Mouse (Mus musculus) G1E (cell line): ENCODE results near the gene Hdhd3. TPM values are rescaled to one million over a fixed set of nuclear protein-coding genes. Genes with fewer than 3 reads are reported as not detected.

Experiments used
- ATAC-seq: 2 replicates; pipeline ENCODE4 v1.8.0; 2016; ENCODE audit warnings: mild to moderate bottlenecking; ENCODE audit not compliant: insufficient number of reproducible peaks, poor library complexity, low FRiP score, severe bottlenecking; ENCODE audit errors: extremely low read depth
- DNase-seq: peaks from one replicate; pipeline ENCODE4 v3.0.0; 2012; ENCODE audit warnings: low spot score
- H3K27me3 ChIP-seq: 2 replicates; pipeline ENCODE4 v1.6.1; 2012; ENCODE audit warnings: mild to moderate bottlenecking, low read length, inconsistent platforms; ENCODE audit not compliant: insufficient read depth
- H3K36me3 ChIP-seq: replicated peaks from 2 replicates; pipeline ENCODE3; 2012; ENCODE audit warnings: mild to moderate bottlenecking, inconsistent platforms
- H3K4me1 ChIP-seq: 2 replicates; pipeline ENCODE4 v1.6.1; 2012; ENCODE audit warnings: low read depth, low read length, inconsistent platforms, mixed read lengths; ENCODE audit not compliant: insufficient read depth
- H3K4me3 ChIP-seq: 2 replicates; pipeline ENCODE4 v1.5.1; 2012; ENCODE audit warnings: low read depth, mild to moderate bottlenecking, inconsistent platforms, low read length, moderate library complexity, mixed read lengths
- H3K9me3 ChIP-seq: replicated peaks from 2 replicates; pipeline ENCODE4 v1.6.1; 2012; ENCODE audit warnings: inconsistent platforms
- CTCF ChIP-seq: IDR thresholded peaks from 2 replicates; pipeline ENCODE4 v1.5.1; 2012; ENCODE audit warnings: low read depth, low read length, inconsistent platforms, mixed read lengths
- GATA1 ChIP-seq: IDR thresholded peaks from 2 replicates; pipeline ENCODE4 v1.6.1; 2012; ENCODE audit warnings: borderline replicate concordance, low read length, inconsistent platforms, mixed read lengths
- GATA2 ChIP-seq: IDR thresholded peaks from 2 replicates; pipeline ENCODE4 v1.6.1; 2012; ENCODE audit warnings: low read depth, low read length, inconsistent platforms, borderline replicate concordance
- POLR2AphosphoS5 ChIP-seq: IDR thresholded peaks from 2 replicates; pipeline ENCODE4 v1.6.1; 2012; ENCODE audit warnings: low read depth, low read length, inconsistent platforms; ENCODE audit not compliant: insufficient replicate concordance
- TAL1 ChIP-seq: conservative IDR thresholded peaks from 2 replicates; pipeline ENCODE4 v1.6.1; 2012; ENCODE audit warnings: low read depth, low read length, inconsistent platforms, mixed read lengths
- polyA plus RNA-seq: library from polyadenylated mRNA; stranded (reverse); fragments of >175 nt; gene quantifications from 2 replicates; pipeline ENCODE4 v1.2.3, GENCODE M21; 2012
- total RNA-seq, 2 experiments: library from RNA; stranded (forward) in 1 of 2; stranded (reverse) in 1 of 2; fragments of 200-1000 nt in 1 of 2; fragments of >200 nt in 1 of 2; fragmentation: Nextera tagmentation in 1 of 2; gene quantifications; 2 replicates each; pipeline ENCODE4 v1.2.3; 2014 to 2017

Hdhd3 gene
- total and polyA plus RNA-seq, 3 experiments: 1.3 to 3.0 (median 2.3) TPM

DNA sequence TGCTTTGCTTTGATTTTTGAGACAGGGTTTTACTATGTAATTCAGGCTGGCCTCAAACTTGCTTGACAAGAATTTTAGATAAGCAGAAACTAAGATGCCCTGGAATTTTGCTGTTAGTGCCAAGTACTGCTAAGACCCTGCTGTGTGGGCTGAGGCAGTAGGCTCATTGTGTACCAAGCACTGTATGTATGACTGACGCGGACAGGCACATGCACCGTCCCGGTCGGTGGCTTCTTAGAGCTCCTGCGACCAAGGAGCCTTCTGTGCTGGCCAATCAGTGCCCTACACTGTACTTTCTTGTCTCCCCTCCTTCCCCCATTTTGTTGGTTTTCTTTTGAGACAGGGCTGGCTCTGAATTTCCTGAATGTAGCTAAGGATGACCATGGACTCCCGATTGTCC, 11.7 kb upstream of the Hdhd3 start:
- H3K9me3 ChIP-seq: no peaks in the 10 kb centered on the region
- no peaks in the 10 kb centered on the region for H3K27me3 ChIP-seq
- TF ChIP-seq CTCF: no peak
- ATAC-seq (no peak), DNase-seq (no peak)
- peaks cover 90% of the 10 kb centered on the region for H3K4me1 ChIP-seq
- peaks cover 62% of the 10 kb centered on the region for H3K36me3 ChIP-seq
- peak overlapping the region; percentile 77; the same call in 1 of the 2 replicates for H3K4me3 ChIP-seq

DNA sequence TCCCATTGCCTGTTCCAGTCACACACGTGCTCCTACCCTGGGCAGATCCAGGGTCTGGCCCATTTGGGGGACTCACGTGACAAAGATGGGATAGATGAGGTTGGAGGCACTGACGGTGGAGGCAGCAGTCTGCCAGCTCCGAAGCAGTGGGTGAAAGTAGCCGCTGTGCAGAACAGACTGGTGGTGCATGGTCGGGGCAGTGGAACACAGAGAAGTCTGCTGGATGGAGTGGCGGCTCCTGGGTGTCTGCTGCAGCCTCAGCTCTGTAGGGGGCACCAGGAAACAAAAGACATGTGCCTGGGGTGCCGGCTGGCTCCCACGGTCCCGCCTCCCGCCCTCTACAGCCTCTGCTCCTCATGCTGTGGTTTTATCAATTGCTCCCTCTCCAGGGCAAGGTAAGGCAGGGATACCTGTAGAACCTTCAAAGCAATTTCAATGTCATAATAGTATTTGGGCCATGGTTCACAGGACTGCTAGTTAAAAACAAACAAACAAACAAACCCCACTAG, 10.8 kb upstream of the Hdhd3 start:
- Histone ChIP-seq H3K36me3 (peaks cover 71% of the 10 kb centered on the region), H3K9me3 (no peaks in the 10 kb centered on the region), H3K27me3 (no peaks in the 10 kb centered on the region), H3K4me3 (peak overlapping the region; percentile 24; the same call in 1 of the 2 replicates), H3K4me1 (peaks cover 92% of the 10 kb centered on the region)
- ATAC-seq (no peak), DNase-seq (no peak)
- no peak for TF ChIP-seq POLR2AphosphoS5
- no peak for TF ChIP-seq GATA2

DNA sequence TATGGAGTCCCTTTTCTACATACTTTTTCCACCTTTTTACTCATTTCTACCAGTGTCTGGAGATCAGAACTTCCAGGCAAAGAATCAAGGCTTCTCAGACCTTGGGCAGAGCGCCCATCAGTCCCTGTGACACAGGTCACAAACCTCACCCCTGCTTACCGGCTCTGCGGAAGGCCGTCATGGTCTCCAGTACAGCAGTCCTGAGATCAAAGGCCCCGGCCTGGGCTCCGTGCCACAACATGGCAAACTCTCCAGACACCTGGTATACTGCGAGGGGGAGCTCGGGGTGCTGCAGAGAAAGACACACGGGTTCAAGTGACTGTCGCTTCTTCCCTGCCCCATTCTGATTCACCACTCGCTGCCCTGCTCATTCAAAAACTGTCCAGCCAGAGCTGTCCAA, 6.7 kb upstream of the Hdhd3 start:
- H3K36me3 ChIP-seq: peaks cover 79% of the 10 kb centered on the region
- no peaks in the 10 kb centered on the region for H3K9me3 ChIP-seq
- H3K27me3 ChIP-seq: no peaks in the 10 kb centered on the region
- TF ChIP-seq CTCF (no peak), GATA1 (no peak), TAL1 (no peak), POLR2AphosphoS5 (no peak), GATA2 (no peak)
- DNase-seq (no peak), ATAC-seq (no peak)
- peaks cover 83% of the 10 kb centered on the region for H3K4me1 ChIP-seq
- no peak overlapping the region for H3K4me3 ChIP-seq

DNA sequence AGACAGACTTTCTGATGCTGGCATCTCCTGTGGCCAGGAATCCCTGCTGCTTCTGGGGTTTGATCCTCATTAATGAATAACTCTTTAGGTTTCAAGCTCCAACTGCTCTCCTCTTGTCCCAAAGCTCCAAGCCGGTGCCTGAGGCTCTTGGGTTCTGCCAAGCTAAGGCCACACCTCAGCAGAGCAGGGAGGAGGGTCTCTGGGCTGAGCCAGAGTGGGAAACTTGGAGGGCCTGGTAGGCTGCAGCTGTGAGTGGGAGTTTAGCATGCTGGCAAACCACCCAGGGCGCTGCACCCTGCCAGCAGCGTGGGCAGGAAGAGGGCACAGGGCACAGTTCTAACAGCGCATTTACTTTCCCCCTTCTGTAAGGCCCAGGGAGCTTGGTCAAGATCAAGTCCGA, 5.6 kb upstream of the Hdhd3 start:
- peaks cover 73% of the 10 kb centered on the region for H3K36me3 ChIP-seq
- H3K4me3 ChIP-seq: no peak overlapping the region
- H3K9me3 ChIP-seq: no peaks in the 10 kb centered on the region
- DNase-seq: no peak
- H3K4me1 ChIP-seq: peaks cover 75% of the 10 kb centered on the region
- ATAC-seq: no peak
- TF ChIP-seq TAL1 (no peak), GATA2 (no peak), CTCF (no peak), POLR2AphosphoS5 (no peak), GATA1 (no peak)
- H3K27me3 ChIP-seq: no peaks in the 10 kb centered on the region

DNA sequence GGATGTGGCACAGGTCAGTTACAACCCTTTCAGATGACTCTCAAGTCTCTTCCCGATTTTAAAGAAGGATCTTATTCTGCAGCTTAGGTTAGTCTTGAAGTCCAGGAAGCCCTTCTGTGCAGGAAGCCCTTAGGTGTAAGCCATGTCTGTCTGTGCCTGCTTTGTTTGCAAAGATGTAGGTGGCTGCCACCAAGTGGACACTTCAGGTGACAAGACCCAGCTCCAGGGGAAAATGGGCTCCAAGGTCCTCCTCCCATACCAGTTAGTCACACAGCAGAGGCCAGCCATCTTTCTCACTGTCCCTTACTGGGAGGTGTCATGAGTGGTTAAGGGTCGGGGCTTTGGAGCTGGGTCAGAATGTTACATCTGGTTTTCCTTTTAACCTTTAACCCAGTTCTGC, 3.5 kb upstream of the Hdhd3 start:
- H3K9me3 ChIP-seq: no peaks in the 10 kb centered on the region
- no peaks in the 10 kb centered on the region for H3K27me3 ChIP-seq
- DNase-seq (peak; percentile 65), ATAC-seq (0 out of 2 replicates have a peak, but pooled peaks have one; percentile 9)
- H3K36me3 ChIP-seq: peaks cover 52% of the 10 kb centered on the region
- peaks cover 74% of the 10 kb centered on the region for H3K4me1 ChIP-seq
- TF ChIP-seq GATA2: no peak
- no peak for TF ChIP-seq TAL1
- TF ChIP-seq CTCF: no peak
- no peak for TF ChIP-seq POLR2AphosphoS5
- no peak for TF ChIP-seq GATA1
- H3K4me3 ChIP-seq: no peak overlapping the region

DNA sequence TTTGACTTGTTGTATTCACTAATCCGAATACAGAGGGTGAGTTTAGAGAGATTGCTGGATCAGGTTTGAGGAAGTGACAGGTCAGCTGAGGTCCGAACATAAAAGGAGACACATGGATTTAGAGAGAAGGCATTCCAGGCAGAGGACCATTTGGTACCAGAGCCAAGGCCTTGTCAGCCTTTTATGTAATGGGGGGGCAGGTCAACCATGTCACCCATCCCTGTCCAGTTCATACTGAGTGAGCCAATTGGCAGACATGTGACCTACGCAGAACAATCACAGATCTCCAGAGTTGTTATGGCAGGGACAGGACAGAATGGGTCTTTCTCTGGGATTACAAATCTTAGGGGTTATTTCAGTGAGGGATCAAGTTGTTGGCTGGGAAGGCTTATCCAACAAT, 2.7 kb upstream of the Hdhd3 start:
- Histone ChIP-seq H3K4me3 (no peak overlapping the region), H3K27me3 (no peaks in the 10 kb centered on the region), H3K9me3 (no peaks in the 10 kb centered on the region), H3K4me1 (peaks cover 72% of the 10 kb centered on the region), H3K36me3 (peaks cover 44% of the 10 kb centered on the region)
- DNase-seq: no peak
- no peak for ATAC-seq
- TF ChIP-seq CTCF (no peak), GATA2 (no peak), GATA1 (no peak), POLR2AphosphoS5 (no peak), TAL1 (no peak)

DNA sequence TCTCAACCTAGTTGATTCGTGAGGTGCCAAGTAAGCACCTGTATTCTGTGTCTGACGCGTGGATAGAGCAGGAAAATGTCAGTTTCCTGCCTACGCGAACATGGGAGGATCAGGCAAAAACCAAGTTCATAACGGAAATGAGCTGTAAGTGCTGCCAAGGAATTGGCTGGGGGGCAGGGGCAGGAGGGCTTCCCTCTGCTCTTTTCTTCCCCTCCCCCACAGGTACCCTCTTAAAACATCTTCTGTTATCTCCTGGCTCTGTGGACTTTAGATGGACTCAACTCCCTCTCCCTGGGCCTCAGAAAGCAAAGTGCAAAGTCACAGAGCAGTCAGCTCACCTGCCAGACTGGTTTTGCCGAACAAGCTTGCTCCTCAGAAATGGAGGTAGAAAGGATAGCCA, 298 bp downstream of the Hdhd3 start:
- peaks cover 36% of the 10 kb centered on the region for H3K36me3 ChIP-seq
- H3K4me3 ChIP-seq: no peak overlapping the region
- ATAC-seq: no peak
- H3K4me1 ChIP-seq: peaks cover 52% of the 10 kb centered on the region
- no peaks in the 10 kb centered on the region for H3K27me3 ChIP-seq
- TF ChIP-seq POLR2AphosphoS5: no peak
- TF ChIP-seq GATA2: no peak
- TF ChIP-seq GATA1: no peak
- no peak for TF ChIP-seq CTCF
- TF ChIP-seq TAL1: no peak
- H3K9me3 ChIP-seq: no peaks in the 10 kb centered on the region
- no peak for DNase-seq
